Mouse (Mus musculus) layer of hippocampus, postnatal 10 days (tissue): ENCODE data around the gene Zfhx3. TPM values are rescaled to one million over a fixed set of nuclear protein-coding genes. Genes with fewer than 3 reads are reported as not detected.

Experiments used
- DNase-seq, 2 experiments: peaks; one replicate each; pipeline ENCODE4 v3.0.0; 2021; ENCODE audit warnings: low spot score in 2 of 2
- total RNA-seq, 2 experiments: library from RNA; stranded (reverse); gene quantifications; 2 replicates each; pipeline ENCODE4 v1.2.3; 2021

Gene Zfhx3
- total RNA-seq, 2 experiments from 2014 or later = 3.9 to 4.7 TPM

- DNase-seq = peak; percentile 62 to 65
Measured at GRCm38 (mm10) chr8:108011516-108011915, 69.1 kb downstream of the Zfhx3 start.

DNA sequence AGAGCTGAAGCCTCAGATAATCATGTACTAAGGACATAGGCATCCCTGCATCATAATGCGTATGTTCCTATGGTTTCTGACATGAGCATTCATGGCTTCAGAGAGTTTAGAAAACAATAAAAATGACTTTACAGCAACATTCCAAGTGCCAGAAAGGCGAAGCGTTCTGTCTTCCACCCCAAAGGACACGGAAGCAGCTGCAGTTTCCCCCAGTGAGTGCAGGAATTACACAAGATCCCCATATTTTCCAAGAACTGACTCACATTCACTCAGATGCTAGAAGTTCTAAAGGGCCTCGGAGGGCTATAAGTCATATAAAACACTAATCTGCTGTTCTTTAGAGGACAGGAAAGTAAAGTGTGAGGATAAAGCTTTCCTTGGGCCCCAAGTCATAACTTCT, 75.3 kb downstream of the Zfhx3 start:
- no peak for DNase-seq

DNA sequence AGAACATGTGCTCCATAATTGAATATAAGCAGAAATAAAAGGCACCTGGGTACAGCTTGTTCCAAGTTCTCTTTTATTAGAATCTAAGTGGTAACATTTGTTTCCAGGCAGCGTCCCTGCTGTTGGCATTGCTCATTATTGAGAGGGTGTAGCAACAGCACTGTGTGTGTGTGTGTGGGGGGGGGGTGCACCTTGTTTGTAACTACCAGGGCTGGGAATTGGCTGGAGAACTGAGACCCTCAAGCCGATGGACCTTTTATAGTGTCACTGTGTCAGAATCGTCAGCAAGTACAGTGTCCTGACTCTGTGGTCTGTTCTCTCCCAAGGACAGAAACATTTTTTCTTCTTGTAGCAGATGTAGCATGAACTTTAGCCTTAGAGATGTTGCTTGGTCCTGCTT, 77.2 kb downstream of the Zfhx3 start:
- no peak for DNase-seq

GRCm38 (mm10) chr8:108022404-108022803, 80.0 kb downstream of the Zfhx3 start:
- no peak for DNase-seq

DNA sequence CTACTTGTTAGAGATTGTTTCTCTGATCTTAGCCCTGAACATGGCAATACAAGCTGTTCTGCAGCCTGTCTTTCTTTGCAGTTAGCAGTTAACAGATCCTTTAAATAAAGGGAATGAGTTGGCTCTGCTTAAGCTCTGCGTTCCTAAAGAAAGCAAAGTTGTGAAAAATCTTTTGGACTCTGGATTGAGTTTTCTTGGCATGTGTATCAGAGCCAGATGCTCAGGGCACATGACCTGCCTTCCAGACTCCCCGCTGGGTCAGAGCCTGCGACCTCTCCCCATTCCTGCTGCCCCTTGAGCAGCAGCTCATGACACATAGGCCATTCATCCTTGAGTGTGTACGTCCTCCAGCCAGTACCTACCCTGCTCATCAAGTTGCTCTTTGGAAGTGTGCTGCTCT, 81.9 kb downstream of the Zfhx3 start:
- DNase-seq = no peak

GRCm38 (mm10) chr8:108025249-108025648, 82.8 kb downstream of the Zfhx3 start:
- DNase-seq = no peak

GRCm38 (mm10) chr8:108026557-108027440, 84.4 kb downstream of the Zfhx3 start:
- DNase-seq = no peak

DNA sequence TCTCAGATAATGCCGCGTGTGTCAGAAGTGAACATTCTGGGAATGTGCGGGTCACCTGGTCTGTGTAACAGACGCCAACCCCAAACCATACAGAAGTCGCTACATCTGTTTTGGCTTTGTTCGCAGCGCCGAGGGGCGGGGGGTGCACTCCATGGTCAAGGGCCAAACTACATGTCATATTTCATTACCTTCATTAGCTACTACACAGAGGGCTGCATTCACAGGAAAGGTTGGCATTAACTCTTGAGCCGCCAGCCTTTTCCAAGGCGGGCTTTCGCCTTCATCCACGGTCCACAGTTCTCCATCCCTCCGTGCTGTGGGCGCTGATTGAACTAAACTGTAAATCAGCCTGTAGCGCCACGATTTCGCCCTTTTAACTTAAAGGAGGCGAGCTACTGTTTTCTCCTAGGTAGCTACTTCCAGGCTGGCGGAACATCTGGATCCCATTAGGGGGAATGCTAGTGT, 85.1 kb downstream of the Zfhx3 start:
- no peak for DNase-seq

DNA sequence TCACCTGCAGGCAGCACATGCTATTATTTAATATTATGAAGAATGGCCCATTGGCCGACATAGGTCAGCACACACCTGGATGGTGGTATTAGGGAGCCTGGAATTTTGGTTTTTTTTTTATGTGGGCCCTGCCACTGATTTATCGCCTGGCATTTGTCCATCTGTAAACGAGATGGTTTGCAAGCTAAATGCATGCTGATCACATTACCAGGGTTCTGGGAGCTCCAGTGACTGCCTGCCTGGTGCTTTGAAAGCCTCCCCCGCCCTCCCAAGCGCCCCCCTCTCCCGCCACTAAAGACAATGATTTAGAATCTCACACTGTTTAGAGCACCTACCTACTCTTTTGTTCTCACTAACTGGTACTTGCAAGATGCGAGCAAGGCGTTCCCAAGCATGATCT, 86.0 kb downstream of the Zfhx3 start:
- DNase-seq = no peak

DNA sequence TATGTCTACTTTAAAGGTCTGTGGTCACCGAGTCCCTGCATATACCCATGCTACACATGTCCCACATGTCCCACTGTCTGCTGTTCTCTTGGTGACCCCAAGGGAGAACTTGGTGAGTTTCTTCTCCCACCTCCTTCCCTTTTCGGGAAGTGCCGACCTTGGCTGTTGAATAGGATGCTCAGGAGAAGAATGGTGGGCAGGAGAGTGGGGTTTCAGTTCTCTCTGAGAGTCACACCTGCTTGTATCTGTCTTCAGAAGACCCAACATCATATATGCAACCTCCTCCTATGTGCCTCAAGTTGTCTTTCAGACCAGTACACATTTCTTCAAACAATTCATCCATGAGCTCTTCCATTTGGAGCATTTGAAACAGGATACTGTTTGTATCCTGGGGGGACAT, 88.7 kb downstream of the Zfhx3 start:
- DNase-seq = no peak

DNA sequence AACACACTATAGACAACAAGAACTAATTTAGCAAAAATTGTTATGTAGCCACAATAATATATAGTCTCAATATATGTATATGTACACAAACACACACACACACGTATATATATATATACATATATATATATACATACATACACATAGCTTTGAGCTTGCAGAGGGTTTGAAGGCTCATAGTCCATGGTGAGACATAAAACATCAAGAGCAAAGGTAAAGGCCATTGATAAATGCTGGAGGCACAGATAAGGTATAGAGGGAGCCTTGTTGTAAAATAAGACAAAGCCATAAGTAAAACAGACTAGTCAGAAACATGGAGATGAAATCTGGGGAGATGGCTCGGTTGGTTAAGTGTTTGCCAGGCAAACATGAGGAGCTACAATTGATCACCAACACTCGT, 91.6 kb downstream of the Zfhx3 start:
- no peak for DNase-seq

DNA sequence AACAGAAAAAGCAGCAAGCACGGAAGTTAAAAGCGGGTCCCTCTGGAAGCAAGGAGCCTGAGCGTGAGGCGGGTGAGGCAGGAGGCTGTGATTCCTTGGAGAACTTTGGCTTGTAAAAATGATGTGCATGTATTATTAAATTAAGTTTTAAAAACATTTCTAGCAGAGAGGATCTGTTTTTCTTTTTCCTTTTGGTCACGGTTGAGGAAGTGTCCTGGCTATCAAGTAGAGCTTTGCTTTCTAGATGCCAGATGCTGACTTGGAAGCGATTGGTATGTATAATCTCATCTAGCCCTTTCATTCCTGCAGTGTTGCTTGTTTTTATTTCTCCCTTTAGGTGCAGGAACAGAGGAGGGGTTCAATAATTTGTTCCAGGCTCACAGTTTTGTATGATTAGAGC, 92.3 kb downstream of the Zfhx3 start:
- no peak for DNase-seq

DNA sequence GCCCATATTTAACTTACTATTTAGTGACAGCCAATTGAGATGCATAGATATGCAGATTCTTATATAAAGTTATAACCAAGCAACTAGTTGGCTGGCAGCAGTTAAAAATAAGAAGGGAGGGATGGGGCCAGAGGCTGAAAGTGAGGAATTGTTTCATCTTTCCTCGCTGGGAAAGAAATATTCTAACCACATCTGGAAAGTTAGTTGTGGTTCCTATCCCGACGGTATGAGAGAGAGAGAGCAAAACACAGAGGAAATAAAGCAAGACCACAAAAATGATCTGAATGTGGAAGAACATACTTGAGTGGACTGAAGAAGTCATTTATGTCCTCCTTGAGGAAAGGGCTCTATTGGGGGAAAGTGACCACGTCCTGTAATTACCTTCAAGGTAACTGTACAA, 101.2 kb downstream of the Zfhx3 start:
- no peak for DNase-seq

- DNase-seq = no peak
Measured at GRCm38 (mm10) chr8:108044185-108044584, 101.7 kb downstream of the Zfhx3 start.

GRCm38 (mm10) chr8:108056241-108056640, 113.8 kb downstream of the Zfhx3 start:
- no peak for DNase-seq

DNA sequence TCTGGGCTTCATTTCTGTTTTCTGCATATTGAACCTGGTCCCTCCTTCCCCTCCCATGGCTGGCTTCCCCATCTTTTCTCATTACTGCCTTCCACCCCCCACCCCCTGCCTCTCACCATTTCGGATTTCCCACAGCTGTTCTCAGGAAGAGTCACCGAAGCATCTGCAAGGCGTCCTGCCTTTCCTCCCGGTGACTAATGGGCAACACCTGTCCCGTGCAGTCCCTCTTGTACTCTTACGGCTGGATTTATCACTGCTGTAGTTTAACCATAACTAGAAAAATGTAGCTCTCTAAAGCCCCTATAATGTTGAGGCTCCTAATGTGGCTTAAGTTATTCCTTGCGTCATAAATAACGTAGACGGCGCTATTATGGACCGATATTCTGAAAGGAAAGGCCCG, 119.5 kb downstream of the Zfhx3 start:
- no peak for DNase-seq

DNA sequence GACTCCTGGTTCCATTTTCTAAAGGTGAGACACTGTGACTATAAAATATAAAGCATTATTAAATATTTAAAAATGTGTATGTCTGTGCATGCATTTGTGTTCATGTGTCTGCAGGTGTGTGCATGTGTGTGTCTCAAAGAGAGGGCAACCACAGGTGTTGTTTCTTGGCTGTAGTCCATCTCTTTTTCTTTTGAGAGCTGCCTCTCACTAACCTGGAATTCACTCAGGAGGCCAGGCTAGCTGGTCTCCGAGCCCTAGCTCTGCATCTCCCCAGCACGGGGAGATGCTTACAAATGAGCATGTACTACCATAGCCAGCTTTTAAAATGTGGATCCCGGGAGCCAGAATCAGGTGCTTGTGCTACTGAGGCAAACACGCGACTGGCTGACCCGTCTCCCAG, 124.7 kb downstream of the Zfhx3 start:
- DNase-seq = no peak

DNA sequence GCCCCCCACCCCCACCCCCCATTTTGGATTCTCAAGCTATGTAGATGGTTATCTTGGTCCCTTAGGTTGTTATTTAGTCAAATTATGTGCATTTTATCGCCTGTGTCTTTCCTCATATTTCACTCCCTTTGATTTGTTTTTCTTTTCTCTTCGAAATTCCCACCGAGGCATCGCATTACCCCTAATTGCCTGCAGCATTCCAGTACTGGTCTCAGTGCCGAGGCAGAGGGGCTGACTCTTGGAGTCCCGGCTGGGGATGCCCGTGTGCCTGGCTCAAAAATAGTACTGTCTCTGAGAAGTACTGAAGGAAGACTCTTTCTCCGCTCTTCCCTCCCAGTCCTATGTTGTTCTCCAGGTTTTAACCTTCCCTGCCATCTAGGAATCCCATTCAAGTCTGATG, 125.8 kb downstream of the Zfhx3 start:
- no peak for DNase-seq

DNA sequence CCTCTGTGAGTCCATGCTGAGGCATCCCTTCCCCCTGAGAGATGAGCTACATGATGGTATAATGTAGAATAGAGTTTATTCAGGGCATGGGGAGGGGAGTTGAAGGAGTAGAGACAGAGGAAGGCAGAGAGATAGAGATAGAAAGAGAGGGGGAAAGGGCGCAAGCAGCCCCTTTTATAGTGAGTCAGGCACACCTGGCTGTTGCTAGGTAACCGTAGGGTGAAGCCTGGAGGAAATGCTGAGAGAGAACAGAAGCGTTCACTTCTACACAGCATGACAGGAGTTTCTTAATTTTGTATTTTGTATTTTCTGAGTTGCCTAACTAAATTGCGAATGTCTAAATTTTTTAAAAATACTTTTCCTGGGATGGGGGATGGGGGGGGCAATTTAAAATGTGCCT, 128.0 kb downstream of the Zfhx3 start:
- DNase-seq = no peak

DNA sequence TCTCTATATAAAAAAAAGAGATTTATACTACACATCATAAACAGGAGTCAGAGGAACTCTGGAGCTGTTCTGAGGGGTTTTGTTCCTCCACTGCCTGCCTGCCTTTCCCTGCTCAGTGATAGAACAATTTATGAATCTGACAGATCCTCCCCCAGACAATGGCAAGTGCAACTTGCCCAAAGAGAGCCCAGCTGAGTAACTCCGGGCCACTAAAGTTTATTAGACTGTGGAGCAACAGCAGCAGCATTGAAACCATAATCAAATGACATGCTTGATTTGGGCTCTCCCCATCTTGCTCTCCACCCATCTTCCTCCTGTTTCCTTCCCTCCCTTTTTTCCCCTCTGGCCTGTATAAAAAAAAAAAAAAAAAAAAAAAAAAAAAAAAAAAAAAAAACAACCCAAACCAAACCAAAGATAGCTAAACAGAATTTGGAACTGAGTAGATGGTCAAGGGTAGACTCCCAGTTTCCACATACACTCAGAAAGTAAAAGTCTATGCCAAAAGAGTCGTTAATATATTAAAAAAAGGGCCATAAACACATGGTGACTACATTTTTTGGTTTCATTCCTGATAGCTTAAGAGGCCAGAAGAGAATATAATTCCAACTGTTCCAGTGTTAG, 129.8 kb downstream of the Zfhx3 start:
- DNase-seq = no peak

GRCm38 (mm10) chr8:108072853-108073252, 130.4 kb downstream of the Zfhx3 start:
- DNase-seq = no peak

GRCm38 (mm10) chr8:108075176-108075575, 132.7 kb downstream of the Zfhx3 start:
- DNase-seq = no peak

DNA sequence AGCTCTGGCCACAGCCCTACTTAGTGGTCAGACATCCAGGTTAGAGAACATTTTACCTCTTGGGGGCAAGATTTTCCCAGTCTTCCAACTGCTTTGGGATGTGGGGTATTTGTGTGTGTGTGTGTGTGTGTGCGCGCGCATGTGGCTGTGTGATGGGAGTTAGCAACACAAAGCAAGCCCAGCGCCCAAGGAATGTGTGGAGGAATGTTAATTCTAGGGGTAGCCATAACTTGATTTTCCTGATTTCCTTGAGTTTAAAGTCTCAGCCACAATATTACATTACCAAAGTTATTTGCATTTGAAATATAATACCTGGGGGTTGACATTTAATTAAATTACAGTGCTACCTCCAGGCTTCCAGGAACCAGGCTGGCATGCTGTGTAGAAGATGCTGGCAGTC, 136.3 kb downstream of the Zfhx3 start:
- no peak for DNase-seq
